Mouse (Mus musculus) layer of hippocampus, postnatal 36 days (tissue): Measurements from ENCODE around the gene Bola2. TPM values are rescaled to one million over a fixed set of nuclear protein-coding genes. Genes with fewer than 3 reads are reported as not detected.
"Not testable (repeated sequence)": the region's sequence is repeated elsewhere in the genome, so short reads cannot be mapped to it uniquely, and the experiment has no call there.

Experiments used
- DNase-seq, 2 experiments: peaks; one replicate each; pipeline ENCODE4 v3.0.0; 2022
- total RNA-seq, 2 experiments: library from RNA; stranded (reverse); gene quantifications; 2 replicates each; pipeline ENCODE4 v1.2.3; 2021

Gene Bola2
- 100 to 1,000 TPM in 1 of 2 experiments, 10 to 100 TPM in 1; 98.8 to 109 TPM for total RNA-seq

- no peak for DNase-seq
Observed at GRCm38 (mm10) chr7:126695210-126695611, at the start of gene Bola2. Gene Bola2, plus strand, starts transcription at chr7:126695401.

DNA sequence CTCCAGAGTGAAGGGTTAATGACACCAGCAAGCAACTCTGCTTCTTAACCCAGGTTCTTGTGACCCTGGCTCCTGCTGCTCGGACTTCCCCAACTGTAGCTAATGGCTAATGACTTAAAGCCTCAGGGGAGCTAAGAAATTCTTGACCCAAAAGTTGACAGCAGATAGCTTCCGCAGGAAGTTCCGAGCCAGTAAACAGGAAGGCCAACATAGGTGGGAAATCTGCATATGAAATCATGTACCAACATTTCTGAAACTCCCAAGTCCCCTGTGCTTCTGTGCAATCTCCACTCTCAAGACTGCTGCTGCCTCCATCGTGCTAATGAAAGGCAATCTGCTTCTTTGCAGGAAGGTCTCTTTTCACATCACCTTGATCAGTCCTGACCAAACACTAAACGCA lies 49.5 kb upstream of the Bola2 start:
- DNase-seq, result no peak

DNA sequence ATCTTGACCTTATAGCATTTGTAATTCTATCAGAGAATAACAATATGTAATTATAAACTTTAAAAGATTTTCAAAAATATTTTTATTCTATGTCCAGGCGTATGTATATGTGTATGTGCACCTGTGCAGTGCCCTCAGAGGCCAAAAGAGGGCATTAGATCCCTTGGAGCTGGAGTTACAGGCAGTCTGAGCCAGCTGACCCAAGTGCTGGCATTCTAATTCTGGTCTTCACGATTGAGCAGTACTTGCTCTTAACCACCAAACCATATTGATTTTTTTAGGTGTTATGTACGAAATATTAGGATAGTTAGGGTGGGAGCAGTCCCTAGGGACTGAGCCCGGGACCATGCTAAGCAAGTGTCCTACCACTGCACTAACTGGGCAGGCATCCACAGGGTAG lies 46.7 kb upstream of the Bola2 start:
- no peak for DNase-seq

DNA sequence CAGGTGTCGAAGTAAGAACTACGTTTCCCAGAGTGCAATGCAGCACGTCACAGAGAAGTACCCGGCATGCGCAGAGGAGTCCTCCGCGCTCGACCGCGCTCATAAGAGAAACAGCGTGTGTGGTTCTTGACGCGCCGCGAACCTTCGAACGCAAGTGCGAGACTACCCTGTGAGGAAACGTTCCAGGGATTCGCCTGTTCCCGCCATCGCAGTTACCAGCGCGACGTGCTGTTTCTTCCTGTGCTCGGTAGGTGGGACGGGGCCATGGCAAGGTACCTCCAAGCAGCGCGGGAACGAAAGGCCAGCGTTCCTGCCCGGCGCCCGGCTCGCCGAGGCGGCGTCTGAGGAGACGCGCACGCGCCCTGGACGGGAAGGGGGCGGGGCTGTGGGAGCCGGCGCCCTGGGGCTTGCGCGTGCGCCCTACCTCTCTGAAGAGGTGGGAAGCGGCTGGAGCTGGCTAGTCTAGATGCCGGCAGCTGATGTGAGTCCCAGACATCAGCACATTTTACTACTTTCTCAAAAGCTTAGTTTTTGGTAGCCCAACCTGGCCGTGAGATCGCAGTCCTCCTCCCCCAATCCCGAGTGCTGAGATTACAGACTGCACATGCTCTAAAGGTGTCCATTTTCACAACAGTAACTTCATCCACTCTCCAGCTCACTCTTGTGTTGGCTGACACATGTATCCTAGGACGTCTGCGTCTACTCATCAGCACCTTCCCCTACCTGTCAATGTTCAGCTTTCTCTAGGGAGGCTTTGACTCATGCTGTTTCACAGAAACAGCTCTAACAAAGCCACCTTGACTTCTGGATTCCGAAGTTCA lies 45.8 kb upstream of the Bola2 start, which contains the start of gene Sgf29:
Sgf29 (plus strand) TSS at position 79 of the 821 bp plus-strand sequence.
- DNase-seq, result peak; percentile 93 to 94

DNA sequence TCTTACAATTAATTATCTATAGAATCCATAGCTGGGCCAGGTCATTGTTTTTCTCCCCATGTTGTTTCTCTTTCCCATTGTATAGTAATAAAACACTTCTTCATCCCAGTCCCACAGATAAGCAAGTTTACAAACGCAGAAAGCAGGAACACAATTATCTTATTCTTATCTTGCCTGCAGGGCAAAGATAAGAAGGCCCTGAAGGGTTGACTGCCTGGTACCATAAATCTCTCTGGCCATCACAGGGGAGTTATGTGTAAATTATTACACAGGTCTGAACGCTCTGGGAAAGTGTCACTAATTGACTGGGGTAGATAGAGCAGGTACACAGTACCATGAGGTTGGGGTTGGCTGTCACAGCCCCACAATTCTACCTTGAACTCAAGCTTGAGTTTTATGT lies 44.3 kb upstream of the Bola2 start:
- DNase-seq, result no peak

DNA sequence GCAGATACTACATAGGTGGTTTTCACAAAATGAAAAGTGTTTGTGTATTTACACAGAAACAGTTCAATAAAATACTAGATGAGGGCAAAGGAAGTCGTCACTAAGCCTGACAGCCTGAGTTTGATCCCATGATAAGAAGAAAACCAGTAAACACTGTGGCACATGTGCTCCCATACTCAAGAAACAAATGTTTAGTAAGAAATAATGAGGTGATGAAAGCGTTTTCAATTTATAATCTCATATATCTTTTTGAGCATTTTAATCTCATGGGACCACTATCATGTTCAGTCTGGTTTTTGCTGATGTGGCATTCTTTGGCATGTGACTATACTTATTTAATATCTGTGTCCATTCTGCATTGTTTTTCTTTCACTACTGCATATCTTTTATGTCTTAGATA lies 41.2 kb upstream of the Bola2 start:
- no peak for DNase-seq

- DNase-seq, result no peak
Observed at GRCm38 (mm10) chr7:126655695-126656094, 39.5 kb upstream of the Bola2 start.

DNA sequence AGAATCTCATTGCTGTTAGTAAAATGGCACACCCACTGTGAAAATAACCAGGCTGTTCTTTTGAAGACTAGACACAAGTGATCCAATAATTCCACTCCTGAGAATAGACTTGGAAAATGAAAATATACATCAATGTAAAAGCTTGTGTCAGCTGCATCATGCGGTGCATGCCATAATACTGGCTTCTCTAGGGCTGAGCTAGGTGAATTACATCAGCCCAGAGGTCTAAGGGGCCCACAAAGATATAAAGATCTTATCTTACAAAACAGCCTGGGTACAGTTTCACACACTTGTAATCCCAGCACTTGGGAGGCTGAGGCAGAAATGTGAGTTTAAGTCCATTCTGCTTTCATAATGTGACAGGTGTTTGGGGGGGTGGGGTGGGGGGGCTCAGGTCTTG lies 37.7 kb upstream of the Bola2 start:
- DNase-seq, result no peak

DNA sequence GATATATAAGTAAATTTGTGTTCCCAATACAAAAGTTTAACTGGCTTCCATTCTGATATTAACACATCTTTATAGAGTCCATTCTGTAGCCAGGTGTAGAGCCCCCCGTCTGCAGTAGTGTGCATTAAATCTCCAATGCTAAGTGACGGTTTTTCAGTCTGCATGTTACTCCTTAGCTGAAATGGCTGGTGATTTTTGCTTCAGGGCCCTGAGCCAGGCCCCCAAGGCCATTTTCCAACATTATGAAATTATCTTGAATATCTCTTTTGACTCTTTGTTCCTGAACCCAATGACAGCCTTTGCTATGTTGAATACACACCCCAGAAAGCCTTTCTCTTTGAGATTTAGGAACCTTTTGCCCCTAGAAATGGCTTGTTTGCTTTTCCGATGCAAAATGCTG lies 35.4 kb upstream of the Bola2 start:
- DNase-seq, result no peak

DNA sequence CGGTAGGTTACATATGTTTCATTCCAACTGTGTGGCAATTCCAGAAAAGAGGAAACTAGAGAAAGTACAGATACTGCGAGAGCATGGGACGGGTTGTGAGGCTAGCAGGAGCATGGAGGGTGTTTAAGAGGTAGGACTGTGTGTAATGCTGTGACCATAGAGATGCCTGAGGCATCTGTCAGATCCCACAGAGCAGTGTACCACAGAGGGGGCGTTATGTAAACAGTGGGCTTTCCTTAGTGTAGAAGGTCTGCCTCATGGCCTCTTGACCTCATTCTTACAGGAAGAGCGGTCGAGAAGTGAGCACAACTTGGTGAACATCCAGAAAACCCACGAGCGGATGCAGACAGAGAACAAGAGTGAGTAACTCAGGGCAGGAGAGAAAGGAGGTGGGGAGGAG lies 31.6 kb upstream of the Bola2 start:
- DNase-seq, result no peak

DNA sequence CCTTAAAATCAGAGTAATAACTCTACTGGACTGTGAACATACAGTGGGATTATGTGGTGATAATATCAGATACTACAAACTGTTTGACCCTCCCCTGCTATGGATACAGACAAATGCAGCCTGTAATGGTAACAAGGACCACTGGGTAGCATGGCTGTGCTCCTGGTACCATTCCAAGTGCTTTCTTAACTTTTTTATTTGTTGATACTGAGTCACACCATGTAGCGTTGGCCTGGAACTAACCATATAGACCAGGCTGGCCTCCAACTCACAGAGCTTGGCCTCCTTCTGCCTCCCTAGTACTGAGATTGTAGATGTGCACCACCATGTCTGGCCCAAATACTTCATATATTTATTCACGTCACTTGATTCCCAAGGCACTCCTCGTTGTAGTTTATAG lies 29.9 kb upstream of the Bola2 start:
- DNase-seq, result no peak

GRCm38 (mm10) chr7:126667495-126668090 lies 27.6 kb upstream of the Bola2 start:
- no peak for DNase-seq

DNA sequence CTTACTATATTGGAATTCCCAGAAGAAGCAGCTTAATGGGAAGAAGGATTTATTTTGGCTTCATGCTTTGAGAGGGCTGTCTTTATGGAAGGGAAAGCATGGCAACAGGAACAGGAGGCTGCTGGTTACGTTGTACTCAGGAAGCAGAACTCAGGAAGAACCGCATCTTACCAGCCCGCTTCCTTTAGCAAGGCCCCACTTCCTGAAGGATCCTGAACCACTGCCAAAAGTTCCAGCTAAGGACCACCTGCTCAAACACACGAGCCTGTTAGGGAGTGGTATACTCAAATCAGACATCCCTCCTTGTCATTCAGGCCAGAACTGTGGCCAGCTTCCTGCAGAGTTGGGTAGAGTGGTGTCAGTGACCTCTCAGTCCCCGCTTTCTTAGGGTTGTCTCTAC lies 26.7 kb upstream of the Bola2 start:
- no peak for DNase-seq

- DNase-seq, result no peak
Observed at GRCm38 (mm10) chr7:126670152-126670551, 25.0 kb upstream of the Bola2 start.

DNA sequence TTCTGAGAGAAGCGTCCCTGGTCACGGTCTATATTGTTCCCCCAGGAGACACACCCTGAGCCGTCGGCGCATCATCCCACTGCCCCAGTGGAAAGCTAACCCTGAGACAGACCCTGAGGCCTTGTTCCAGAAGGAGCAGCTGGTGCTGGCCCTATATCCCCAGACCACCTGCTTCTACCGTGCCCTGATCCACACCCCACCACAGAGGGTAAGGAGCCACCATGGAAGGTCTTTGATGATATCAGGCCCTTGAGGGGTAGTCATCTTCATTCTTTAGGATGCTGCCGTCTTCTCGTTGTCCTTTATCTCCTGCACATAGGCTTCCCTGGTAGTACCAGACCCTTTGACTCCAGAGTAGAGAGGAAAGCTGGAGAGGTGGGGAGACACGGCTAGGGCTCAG lies 23.1 kb upstream of the Bola2 start:
- DNase-seq, result no peak

- DNase-seq, result no peak
Observed at GRCm38 (mm10) chr7:126675104-126675503, 20.1 kb upstream of the Bola2 start.

- DNase-seq, result no peak
Observed at GRCm38 (mm10) chr7:126676207-126676606, 19.0 kb upstream of the Bola2 start, which contains the start of gene Sult1a1. Gene Sult1a1, minus strand, starts transcription at chr7:126676432.

GRCm38 (mm10) chr7:126676631-126677220 lies 18.5 kb upstream of the Bola2 start:
- DNase-seq, result no peak

DNA sequence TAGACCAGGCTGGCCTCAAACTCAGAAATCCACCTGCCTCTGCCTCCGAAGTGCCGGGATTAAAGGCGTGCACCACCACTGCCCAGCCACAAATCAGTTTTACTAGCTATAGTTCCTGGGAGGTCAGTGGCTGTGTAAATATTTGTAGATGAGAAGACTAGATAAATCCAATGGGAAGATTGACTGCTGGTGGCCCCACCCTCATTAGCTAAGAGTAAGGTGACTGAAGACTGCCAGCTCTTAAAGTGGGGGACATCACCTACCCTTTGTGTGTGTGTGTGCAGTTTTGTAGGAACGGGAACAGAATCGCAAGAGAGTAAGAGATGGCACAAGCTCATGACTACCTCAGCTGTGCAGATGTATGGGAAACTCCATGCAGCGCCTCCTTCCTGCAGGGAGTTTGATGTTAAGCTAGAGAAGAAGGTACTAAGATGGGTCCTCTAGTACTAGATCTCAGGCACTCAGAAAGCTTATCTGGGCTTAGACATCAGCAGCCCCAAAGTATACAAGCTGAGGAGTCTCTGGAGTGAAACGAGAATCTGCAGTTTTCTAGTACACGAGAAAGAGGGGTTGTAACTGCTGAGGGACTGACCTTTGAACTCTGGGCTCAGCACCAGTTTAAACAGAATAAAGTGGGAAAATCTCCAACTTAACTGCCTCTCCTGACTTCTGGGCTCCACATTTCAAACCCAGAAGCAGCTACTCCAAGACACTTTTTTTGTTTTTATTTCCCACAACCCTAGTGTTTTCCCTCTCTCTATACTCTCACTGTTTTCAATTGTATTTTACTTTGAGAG lies 16.5 kb upstream of the Bola2 start:
- DNase-seq, result no peak

DNA sequence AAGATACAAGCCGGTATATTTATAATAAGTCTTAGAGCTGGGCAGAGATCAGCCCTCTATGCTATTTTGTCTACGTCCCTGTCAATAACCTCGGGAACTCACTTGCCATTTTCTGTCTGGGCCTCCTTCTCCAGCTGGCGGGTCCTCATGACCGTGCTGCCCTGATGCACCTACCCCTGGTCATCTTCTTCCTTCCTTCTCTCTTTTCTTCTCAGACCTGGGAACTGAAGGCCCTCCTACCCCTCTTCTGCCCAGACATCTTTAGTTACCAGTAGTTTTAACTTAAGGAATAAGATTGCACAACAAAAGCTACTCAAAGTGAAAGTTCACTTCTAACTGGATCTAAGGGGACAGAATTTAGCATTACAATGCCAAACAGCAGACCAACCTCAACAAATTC lies 15.5 kb upstream of the Bola2 start:
- no peak for DNase-seq

DNA sequence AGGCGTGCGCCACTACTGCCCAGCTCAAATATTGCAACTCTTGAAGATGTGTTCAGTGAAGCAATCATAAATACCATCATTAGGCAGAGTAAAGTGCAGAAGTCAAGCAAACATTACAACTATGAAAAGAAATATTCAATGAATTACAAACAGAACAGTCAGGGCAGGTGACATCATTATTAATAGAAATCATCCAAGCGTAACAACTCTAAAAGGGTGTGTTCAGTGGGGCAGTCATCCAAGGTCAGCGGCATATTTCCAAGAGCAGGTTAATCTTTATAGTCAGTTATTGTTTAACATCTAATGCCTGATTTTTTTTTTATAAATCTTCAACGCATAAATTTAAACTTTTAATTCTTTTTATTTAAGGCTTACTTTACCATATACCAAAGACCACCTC lies 14.0 kb upstream of the Bola2 start:
- DNase-seq, result no peak

DNA sequence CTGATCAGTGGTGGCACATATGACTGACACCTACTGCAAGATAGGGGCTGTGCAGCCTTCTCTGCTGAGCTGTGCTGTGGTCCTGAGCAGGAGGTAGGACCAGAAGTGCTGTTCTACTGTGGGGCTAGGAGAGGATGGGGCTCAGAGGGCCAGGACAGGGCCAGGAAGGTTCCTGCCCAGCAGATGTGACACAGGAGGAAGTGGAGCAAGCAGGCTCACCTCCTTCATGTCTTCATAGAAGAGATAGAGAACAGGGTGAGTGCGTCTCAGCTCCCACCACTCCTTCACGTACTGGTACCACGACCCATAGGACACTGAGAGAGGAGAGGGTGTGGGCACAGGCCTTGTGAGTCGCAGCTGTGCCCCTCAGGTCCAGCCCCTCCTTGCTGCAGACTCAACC lies 7.0 kb upstream of the Bola2 start:
- not testable (repeated sequence) for DNase-seq

GRCm38 (mm10) chr7:126689021-126689420 lies 6.2 kb upstream of the Bola2 start:
- DNase-seq, result no peak
